Mouse (Mus musculus) cerebellum, adult 11 months (tissue): ENCODE measurements around the gene Bok.
"Not testable (repeated sequence)": the region's sequence is repeated elsewhere in the genome, so short reads cannot be mapped to it uniquely, and the experiment has no call there.

Experiments used
- DNase-seq: peaks from one replicate; pipeline ENCODE4 v3.0.0; 2022

Bok gene

GRCm38 (mm10) chr1:93685401-93686244 lies at the start of gene Bok:
Bok (plus strand) TSS chr1:93685660.
- peak; percentile 35 for DNase-seq

GRCm38 (mm10) chr1:93636211-93636897 lies 49.1 kb upstream of the Bok start:
- DNase-seq: no peak

GRCm38 (mm10) chr1:93641978-93642377 lies 43.5 kb upstream of the Bok start:
- no peak for DNase-seq

GRCm38 (mm10) chr1:93642692-93643091 lies 42.8 kb upstream of the Bok start:
- no peak for DNase-seq

- DNase-seq: no peak
These were observed 35.8 kb upstream of the Bok start for GRCm38 (mm10) chr1:93649604-93650172.

- DNase-seq: no peak
These were observed 31.2 kb upstream of the Bok start for GRCm38 (mm10) chr1:93654275-93654674.

GRCm38 (mm10) chr1:93654798-93655197 lies 30.7 kb upstream of the Bok start:
- DNase-seq: no peak

GRCm38 (mm10) chr1:93656325-93657024 lies 29.0 kb upstream of the Bok start:
- DNase-seq: no peak

- DNase-seq: no peak
These were observed 28.5 kb upstream of the Bok start for GRCm38 (mm10) chr1:93657025-93657360.

GRCm38 (mm10) chr1:93658559-93658958 lies 26.9 kb upstream of the Bok start, which contains the start of gene Stk25:
Stk25 (minus strand) TSS chr1:93658659.
- not testable (repeated sequence) for DNase-seq

GRCm38 (mm10) chr1:93667760-93668400 lies 17.6 kb upstream of the Bok start:
- no peak for DNase-seq

GRCm38 (mm10) chr1:93668791-93669548 lies 16.5 kb upstream of the Bok start:
- DNase-seq: peak; percentile 38

GRCm38 (mm10) chr1:93669941-93670340 lies 15.5 kb upstream of the Bok start:
- no peak for DNase-seq

GRCm38 (mm10) chr1:93672682-93673081 lies 12.8 kb upstream of the Bok start:
- no peak for DNase-seq

GRCm38 (mm10) chr1:93678386-93678785 lies 7.1 kb upstream of the Bok start:
- DNase-seq: no peak

GRCm38 (mm10) chr1:93679889-93680568 lies 5.4 kb upstream of the Bok start:
- DNase-seq: no peak

- DNase-seq: peak; percentile 29
These were observed 943 bp downstream of the Bok start for GRCm38 (mm10) chr1:93686245-93686960.

- DNase-seq: no peak
These were observed 1.5 kb downstream of the Bok start for GRCm38 (mm10) chr1:93686961-93687320.

- DNase-seq: no peak
These were observed 2.7 kb downstream of the Bok start for GRCm38 (mm10) chr1:93688154-93688553.

GRCm38 (mm10) chr1:93689901-93690496 lies 4.5 kb downstream of the Bok start:
- no peak for DNase-seq
